ENCODE assay signal across 15 mouse cellular contexts in the genomic region with DNA sequence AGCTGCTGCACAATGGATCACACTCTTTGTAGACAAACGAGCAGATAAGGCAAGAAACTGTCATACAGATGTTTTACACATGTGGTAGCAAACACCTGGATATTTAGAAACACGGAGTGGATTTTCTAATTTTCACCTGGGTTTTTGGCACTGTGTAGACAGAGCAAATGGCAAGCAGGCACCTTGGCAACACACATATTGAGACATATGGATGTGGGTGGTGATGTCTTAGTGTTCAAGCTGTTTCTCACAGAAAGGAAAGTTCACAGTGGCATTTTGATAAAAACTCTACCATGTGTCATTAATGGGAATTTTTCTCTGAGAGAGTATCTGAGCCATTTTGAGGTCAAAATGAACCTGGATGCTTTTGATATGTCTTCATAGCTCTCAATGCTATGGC.
DNase-seq lines count a peak whose midpoint lies in the region; ATAC-seq lines count a peak whose summit lies in the region.
"Had no signal": no experiment of that assay in that cellular context is flagged by ENCODE, and none has a peak within 500 bp of the region (broad histone marks: within the 10 kb centered on the region; RNA-seq: fewer than 3 reads in every experiment).

No protein-coding gene starts in this region.

- DNase-seq in frontal cortex, postnatal 10 days (ENCODE audit: low spot score in 2 of 2) = no peak
- peak; percentile 28 to 39 for DNase-seq in cerebellum, adult 18-20 months
- DNase-seq in cerebellum, postnatal 25 days = peak; percentile 28 to 54
- peak; percentile 42 to 80 for DNase-seq in layer of hippocampus, postnatal 14 days (ENCODE audit: low spot score in 2 of 2)
- no peak for DNase-seq in lung, postnatal 25 days (ENCODE audit: low spot score)
- no peak for DNase-seq in urinary bladder, postnatal 4 days (ENCODE audit: low spot score in 2 of 2)
- no peak for DNase-seq in retina, postnatal 1 day
- DNase-seq: adrenal gland, adult 2 months; embryo, embryonic 11 days; kidney, adult 2 months; kidney, postnatal 36 days; midbrain, embryonic 14.5 days; thymus, adult 18-20 months had no signal

- ATAC-seq in frontal cortex, adult (ENCODE audit: low TSS enrichment) = peak; percentile 76
- ATAC-seq: forebrain, embryonic 15.5 days had no signal

Comparison
In these comparisons a context has a peak if more than half of its experiments do, and no peak if none do; other contexts are left out.
1. DNase-seq: peak in cerebellum, adult 18-20 months (2 of 2), cerebellum, postnatal 25 days (2 of 2) and layer of hippocampus, postnatal 14 days (2 of 2); none in frontal cortex, postnatal 10 days (0 of 2), lung, postnatal 25 days (single experiment), urinary bladder, postnatal 4 days (0 of 2) and retina, postnatal 1 day (single experiment).